ENCODE assay signal across 29 mouse cellular contexts in genomic region chr12:110813624-110814023, GRCm38 (mm10). TPM values are rescaled to one million over a fixed set of nuclear protein-coding genes. Genes with fewer than 3 reads are reported as not detected.
"Had no signal": no experiment of that assay in that cellular context is flagged by ENCODE, and none has a peak within 500 bp of the region (broad histone marks: within the 10 kb centered on the region; RNA-seq: fewer than 3 reads in every experiment).

No protein-coding gene starts in this region.

- H3K27ac ChIP-seq: embryonic facial prominence, embryonic 10.5 days; embryonic facial prominence, embryonic 12.5 days; embryonic facial prominence, embryonic 13.5 days; embryonic facial prominence, embryonic 15.5 days; forebrain, embryonic 10.5 days; forebrain, embryonic 12.5 days; forebrain, embryonic 13.5 days; forebrain, embryonic 15.5 days; gastrocnemius, adult 2 months; heart, adult 2 months had no signal

- H3K4me3 ChIP-seq: embryonic facial prominence, embryonic 10.5 days; embryonic facial prominence, embryonic 12.5 days; embryonic facial prominence, embryonic 13.5 days; embryonic facial prominence, embryonic 15.5 days; erythroblast, embryonic 14.5 days; forebrain, embryonic 10.5 days; forebrain, embryonic 12.5 days; forebrain, embryonic 13.5 days; forebrain, embryonic 15.5 days; gastrocnemius, adult 2 months; heart, adult 2 months had no signal

- H3K9ac ChIP-seq: embryonic facial prominence, embryonic 12.5 days; embryonic facial prominence, embryonic 13.5 days; embryonic facial prominence, embryonic 15.5 days; forebrain, embryonic 12.5 days; forebrain, embryonic 13.5 days; forebrain, embryonic 15.5 days; forebrain, postnatal 0 days had no signal

- H3K27me3 ChIP-seq: embryonic facial prominence, embryonic 12.5 days; embryonic facial prominence, embryonic 13.5 days; embryonic facial prominence, embryonic 15.5 days; forebrain, embryonic 12.5 days; forebrain, embryonic 13.5 days; forebrain, embryonic 15.5 days had no signal

- H3K4me2 ChIP-seq: embryonic facial prominence, embryonic 12.5 days; embryonic facial prominence, embryonic 13.5 days; embryonic facial prominence, embryonic 15.5 days; forebrain, embryonic 12.5 days; forebrain, embryonic 13.5 days; forebrain, embryonic 15.5 days had no signal

- H3K9me3 ChIP-seq: embryonic facial prominence, embryonic 10.5 days; embryonic facial prominence, embryonic 12.5 days; embryonic facial prominence, embryonic 15.5 days; forebrain, embryonic 10.5 days; forebrain, embryonic 12.5 days; forebrain, embryonic 13.5 days; forebrain, embryonic 15.5 days had no signal

- ATAC-seq: forebrain, embryonic 13.5 days; forebrain, embryonic 14.5 days; forebrain, embryonic 15.5 days; forebrain, embryonic 16.5 days; forebrain, postnatal 0 days had no signal

- DNase-seq: cerebellum, adult 8-10 months; cerebellum, adult 9-10 months; cerebellum, adult 9-11 months; cerebellum, postnatal 10 days; cerebellum, postnatal 14 days; cerebellum, postnatal 25 days; cerebellum, postnatal 36 days; embryo, embryonic 11 days; forebrain, postnatal 0 days; gastrocnemius, adult 2 months; gastrocnemius, postnatal 10 days; gastrocnemius, postnatal 14 days; gastrocnemius, postnatal 25 days; gastrocnemius, postnatal 36 days; heart, adult 11 months; heart, adult 18-20 months; heart, adult 2 months had no signal

- H3K4me1 ChIP-seq: embryonic facial prominence, embryonic 12.5 days; embryonic facial prominence, embryonic 13.5 days; embryonic facial prominence, embryonic 15.5 days; forebrain, embryonic 15.5 days had no signal

RNA-seq across cellular contexts. Expression of gene Mok, which starts 27.1 kb away (rescaled TPM):
- total RNA-seq: common myeloid progenitor, adult 5-6 weeks; gastrocnemius, postnatal 25 days had no signal
- polyA plus RNA-seq: erythroblast, embryonic 14.5 days had no signal
